Mouse (Mus musculus) CD4-positive, CD25-positive, alpha-beta regulatory T cell (primary cell): ENCODE results near the gene Actr1b. TPM values are rescaled to one million over a fixed set of nuclear protein-coding genes. Genes with fewer than 3 reads are reported as not detected.

Experiments
- polyA plus RNA-seq: library from polyadenylated mRNA; unstranded; fragments of 100-300 nt; shearing (Covaris generic); gene quantifications from one replicate; pipeline ENCODE4 v1.2.1, GENCODE M21; 2017

The Actr1b gene
- 66.2 TPM for polyA plus RNA-seq

DNA sequence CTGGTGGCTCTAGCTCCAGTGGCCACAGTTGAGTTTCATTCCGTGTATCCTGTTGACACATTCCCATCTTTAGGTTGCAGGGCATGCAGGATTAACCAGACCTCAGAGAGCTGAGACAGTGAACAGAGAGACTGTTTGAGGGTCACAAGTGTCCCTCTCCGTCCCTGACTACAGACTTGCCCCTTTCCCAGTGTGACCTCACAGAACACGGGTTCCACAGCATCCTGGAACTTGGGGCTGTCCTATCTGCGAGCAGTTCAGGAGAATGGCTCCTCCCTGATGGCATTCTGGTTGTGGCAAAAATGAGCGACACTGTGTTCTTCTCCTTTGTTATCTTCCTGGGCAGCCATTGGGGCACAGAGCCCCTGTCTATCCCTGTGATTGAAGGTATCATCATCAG, at the start of gene Actr1b:
TSS of gene Actr1b (minus strand) at position 112 of the 400 bp plus-strand sequence.

DNA sequence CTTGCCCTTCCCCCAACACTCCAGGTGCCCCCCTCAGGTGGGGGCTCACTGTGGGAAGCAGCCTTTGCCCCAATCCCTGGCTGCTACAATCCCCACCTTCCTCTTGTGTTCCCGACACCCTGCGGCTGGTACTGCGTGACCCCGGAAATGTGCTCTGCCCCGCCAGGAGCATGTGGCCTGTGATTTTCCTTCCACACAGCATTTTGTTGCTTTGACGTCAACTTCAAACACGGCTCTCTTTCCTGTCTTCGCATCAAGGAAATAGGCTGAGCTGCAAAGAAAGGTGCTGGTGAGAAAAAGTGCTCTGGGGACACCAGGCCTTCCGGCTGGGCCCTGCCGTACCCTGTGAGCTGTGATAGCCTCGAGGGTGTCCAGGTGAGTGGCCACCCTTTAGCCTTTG, 47.3 kb upstream of the Actr1b start, which contains the start of gene Zap70:
TSS of gene Zap70 (plus strand) at position 231 of the 400 bp plus-strand sequence.

DNA sequence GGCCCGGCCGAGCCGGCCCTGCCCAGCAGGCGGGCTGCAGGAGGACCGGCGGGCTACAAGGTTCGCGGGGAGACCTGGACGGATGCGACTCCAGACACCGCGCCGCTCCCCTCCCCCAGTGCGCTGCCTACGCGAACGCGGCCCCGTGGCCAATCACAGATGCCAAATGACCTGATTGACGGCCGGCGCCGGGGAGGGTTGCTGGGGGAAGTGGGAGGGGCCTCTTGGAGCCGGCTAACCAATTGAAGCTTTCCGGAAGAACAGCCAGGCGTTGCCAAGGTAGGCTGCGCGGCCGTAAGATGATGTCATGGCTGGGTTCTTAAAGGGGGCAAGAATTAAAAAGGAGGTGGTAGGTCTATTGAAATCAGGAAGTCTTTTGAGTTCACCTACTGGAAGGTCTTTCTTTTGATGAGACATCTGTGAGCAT, 4.4 kb downstream of the Actr1b start, which contains the start of gene 4933424G06Rik:
TSS of gene 4933424G06Rik (plus strand) at position 296 of the 427 bp plus-strand sequence.

DNA sequence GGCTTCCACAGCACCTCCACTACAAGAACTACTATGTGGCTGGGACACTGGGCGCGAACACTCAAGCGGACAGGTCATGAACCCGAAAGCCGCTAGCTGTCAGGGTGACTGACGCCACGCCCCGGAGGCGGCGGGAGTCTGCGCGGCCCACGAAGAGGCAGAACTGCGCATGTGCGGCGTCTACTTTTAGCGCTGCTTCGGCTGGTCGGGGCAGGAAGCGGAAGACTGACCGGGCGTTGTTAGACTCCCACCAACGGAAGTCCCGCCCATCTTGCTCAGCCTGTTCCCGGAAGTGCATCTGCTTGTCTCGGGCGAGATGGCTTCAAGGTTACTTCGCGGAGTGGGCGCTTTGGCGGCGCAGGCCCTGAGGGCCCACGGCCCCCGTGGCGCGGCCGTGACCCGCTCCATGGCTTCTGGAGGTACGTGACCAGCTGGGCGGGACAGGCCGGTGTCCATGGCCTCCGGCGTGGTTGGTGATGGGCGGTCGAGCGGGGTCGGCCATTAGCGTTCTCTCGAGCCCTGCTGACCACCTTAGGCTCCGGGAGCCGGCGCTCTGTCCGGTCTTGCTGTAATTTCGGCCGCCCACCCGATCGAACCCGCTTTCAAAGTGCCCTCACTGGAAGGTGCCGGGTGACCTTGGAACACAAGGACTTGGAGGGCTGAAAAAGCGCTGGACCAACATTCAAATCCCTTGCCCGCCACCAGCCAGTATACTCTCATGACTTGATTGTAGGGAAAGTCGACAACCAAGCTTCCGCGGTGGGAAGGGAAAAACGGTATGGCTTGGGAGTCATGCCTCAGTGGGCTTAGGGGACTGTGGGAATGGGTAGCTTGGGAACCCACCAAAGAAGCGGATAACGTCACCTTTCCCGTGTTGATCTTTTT, 22.7 kb downstream of the Actr1b start, which contains the start of gene Cox5b:
TSS of gene Cox5b (plus strand) at position 179 of the 885 bp plus-strand sequence.

DNA sequence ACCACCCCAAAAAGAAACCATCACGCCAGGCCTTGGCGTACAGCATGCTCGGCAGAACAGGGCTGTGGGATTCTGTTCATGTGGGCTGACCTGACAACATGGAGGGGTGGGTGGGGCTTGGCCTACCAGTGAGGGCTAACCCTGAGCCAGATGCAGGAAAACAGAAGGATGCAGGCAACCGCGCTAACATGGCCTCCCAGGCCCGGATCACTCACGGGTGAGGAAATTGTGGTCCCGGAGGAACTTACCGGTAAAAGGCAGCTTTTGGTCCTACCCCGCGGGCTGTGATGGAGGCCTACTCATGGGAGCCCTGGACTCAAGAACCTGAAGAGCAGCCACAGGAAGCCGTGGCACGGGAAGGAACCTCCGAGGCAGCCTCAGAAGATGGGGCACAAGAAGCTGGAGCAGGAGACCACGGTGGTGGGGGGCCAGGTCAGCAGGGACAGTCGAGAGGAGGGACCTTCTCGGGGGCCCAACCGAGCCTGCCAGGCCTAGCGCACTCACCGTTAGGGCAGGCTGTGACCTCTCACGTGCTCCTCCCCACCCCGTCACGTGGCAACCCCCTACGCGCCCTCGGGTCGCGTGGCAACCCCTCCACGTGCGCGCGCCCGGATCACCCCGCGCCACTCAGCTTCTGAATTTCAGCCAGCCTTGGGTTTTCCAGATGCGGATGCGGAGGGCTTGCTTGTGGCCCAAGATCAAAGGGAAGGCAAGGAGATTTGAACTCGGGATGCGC, 31.4 kb downstream of the Actr1b start, which contains the start of gene Fam178b:
TSS of gene Fam178b (minus strand) at position 564 of the 736 bp plus-strand sequence.

Other genes with a start within 250 kb of the Actr1b start
- gene Cnnm4, start 242.8 kb downstream of the Actr1b start, polyA plus RNA-seq = 2.1 TPM
- gene Cnnm3, start 202.6 kb downstream of the Actr1b start, polyA plus RNA-seq = 39.8 TPM
- gene Ankrd23, start 177.5 kb downstream of the Actr1b start, polyA plus RNA-seq = 35.1 TPM
- gene Gm42417, start 175.0 kb downstream of the Actr1b start, polyA plus RNA-seq = 1.2 TPM
- gene Ankrd39, start 167.0 kb downstream of the Actr1b start, polyA plus RNA-seq = 40.6 TPM
- gene Sema4c, start 156.1 kb downstream of the Actr1b start, polyA plus RNA-seq = 0.39 TPM
- not detected for gene Fam178b, start 31.2 kb downstream of the Actr1b start, polyA plus RNA-seq
- gene Cox5b, start 23.0 kb downstream of the Actr1b start, polyA plus RNA-seq = 473 TPM
- gene 4933424G06Rik, start 4.3 kb downstream of the Actr1b start, polyA plus RNA-seq = not detected
- gene Zap70, start 47.4 kb upstream of the Actr1b start, polyA plus RNA-seq = 213 TPM
- gene Tmem131, start 229.2 kb upstream of the Actr1b start, polyA plus RNA-seq = 45.5 TPM